Mouse (Mus musculus): ENCODE data around the gene Atat1. TPM values are rescaled to one million over a fixed set of nuclear protein-coding genes. Genes with fewer than 3 reads are reported as not detected.

Atat1 gene
- polyA plus RNA-seq, 1 experiment from 2014 or later = 434 TPM

DNA sequence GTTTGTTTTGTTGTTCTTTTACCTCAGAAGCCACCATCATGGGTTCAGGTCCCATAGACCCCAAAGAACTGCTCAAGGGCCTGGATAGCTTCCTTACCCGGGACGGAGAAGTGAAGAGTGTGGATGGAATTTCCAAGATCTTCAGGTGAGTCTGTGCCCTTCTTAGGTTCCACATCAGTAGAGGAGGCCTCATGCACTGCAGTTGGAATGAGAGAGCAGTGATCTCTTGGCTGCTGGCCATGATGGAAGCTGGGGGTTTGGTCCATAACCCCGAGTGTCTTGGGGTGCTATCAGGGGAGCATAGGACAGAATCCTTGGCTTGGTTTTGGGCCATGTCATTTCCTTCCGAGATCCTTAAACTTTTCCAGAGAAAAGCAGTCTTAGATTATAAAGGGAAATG is 13.4 kb upstream of the Atat1 start:
- no peak for ATAC-seq (ENCODE audit: low FRiP score)
- Histone ChIP-seq H3K9me3 (no peaks in the 10 kb centered on the region), H3K27me3 (no peaks in the 10 kb centered on the region), H3K9ac (no peak overlapping the region), H3K27ac (no peak overlapping the region; the same call in 1 of the 2 replicates), H3K4me3 (no peak overlapping the region), H3K4me1 (replicated peaks) (peaks cover 38% of the 10 kb centered on the region), H3K36me3 (peaks cover 50% of the 10 kb centered on the region), H3K4me2 (no peak overlapping the region)
- 91% methylated on average over 4 of the region's 4 CpGs for WGBS

GRCm38 (mm10) chr17:35922566-35922965 is 12.7 kb upstream of the Atat1 start:
- H3K9me3 ChIP-seq = no peaks in the 10 kb centered on the region
- H3K9ac ChIP-seq = 0 out of 2 replicates have a peak overlapping the region, but pooled peaks have one; percentile 20
- H3K4me3 ChIP-seq = no peak overlapping the region
- no peak overlapping the region for H3K4me2 ChIP-seq
- no peaks in the 10 kb centered on the region for H3K27me3 ChIP-seq
- H3K36me3 ChIP-seq = peaks cover 43% of the 10 kb centered on the region
- 85% methylated on average over 3 of the region's 3 CpGs for WGBS
- no peak overlapping the region for H3K27ac ChIP-seq
- no peak for ATAC-seq (ENCODE audit: low FRiP score)
- H3K4me1 ChIP-seq (replicated peaks) = peaks cover 38% of the 10 kb centered on the region

DNA sequence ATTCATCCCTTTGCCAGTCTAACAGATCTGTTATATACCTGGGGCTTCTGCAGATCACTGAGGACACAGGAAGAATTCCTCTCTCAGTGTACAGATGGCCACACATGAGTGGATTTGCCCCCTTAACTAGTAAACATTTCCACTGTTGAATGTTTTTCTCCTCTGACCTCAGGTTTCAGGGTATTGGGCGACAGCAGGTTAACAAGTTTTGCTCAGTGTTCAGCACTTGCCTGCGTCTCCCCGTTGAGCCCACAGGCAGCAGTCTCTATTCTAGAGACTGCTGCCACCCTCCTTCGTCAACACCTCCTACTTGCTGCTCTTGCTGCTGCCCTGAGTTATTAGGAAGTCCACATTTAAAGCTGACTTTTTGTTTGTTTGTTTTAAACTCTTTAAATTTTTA is 11.8 kb upstream of the Atat1 start:
- no peak overlapping the region for H3K4me3 ChIP-seq
- 89% methylated on average over 4 of the region's 4 CpGs for WGBS
- no peak for ATAC-seq (ENCODE audit: low FRiP score)
- H3K36me3 ChIP-seq = peaks cover 36% of the 10 kb centered on the region
- no peaks in the 10 kb centered on the region for H3K9me3 ChIP-seq
- peak overlapping the region; percentile 13; the same call in 1 of the 2 replicates for H3K9ac ChIP-seq
- H3K27me3 ChIP-seq = no peaks in the 10 kb centered on the region
- peak overlapping the region; percentile 83; the same call in 1 of the 2 replicates for H3K4me2 ChIP-seq
- peaks cover 38% of the 10 kb centered on the region for H3K4me1 ChIP-seq (replicated peaks)
- peak overlapping the region; percentile 62; the same call in 1 of the 2 replicates for H3K27ac ChIP-seq

DNA sequence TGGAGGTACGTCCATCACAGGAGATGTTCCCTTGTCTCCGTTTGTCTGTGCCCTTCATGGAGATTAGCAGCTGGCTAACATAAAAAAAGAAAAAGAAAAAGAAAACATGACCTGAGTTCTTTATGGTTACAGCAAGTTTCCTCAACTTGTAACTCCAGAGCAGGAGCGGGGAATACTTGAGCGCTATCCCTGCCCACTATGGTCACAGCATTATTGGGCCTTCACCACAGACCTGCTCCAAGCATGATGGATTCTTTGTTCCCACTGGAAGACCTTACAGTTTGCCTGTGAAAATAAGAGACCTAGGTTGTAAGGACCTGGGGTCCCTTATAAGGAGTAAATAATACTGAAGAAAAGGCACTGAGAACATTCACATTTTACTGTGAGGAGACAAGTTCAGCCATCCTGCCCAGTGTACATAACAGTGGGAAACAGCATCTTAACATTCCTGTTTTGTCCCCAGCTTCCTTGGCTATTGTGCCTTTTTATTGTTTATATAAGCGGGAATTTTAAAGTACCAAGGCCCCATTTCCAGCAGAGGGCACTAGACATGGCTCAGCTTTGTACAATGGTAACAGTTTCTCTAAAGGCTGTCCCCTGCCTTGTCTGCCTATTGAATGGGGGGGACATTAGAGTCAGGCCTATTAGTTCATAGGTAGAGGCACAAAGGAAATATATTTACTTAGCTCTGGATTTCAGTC is 11.1 kb upstream of the Atat1 start:
- peak overlapping the region; percentile 58; the same call in 1 of the 2 replicates for H3K9ac ChIP-seq
- H3K4me2 ChIP-seq = peak overlapping the region; percentile 83
- no peak overlapping the region for H3K4me3 ChIP-seq
- no peaks in the 10 kb centered on the region for H3K27me3 ChIP-seq
- H3K27ac ChIP-seq = peak overlapping the region; percentile 99
- H3K36me3 ChIP-seq = peaks cover 29% of the 10 kb centered on the region
- 71% methylated on average over 5 of the region's 5 CpGs for WGBS
- peaks cover 38% of the 10 kb centered on the region for H3K4me1 ChIP-seq (replicated peaks)
- H3K9me3 ChIP-seq = no peaks in the 10 kb centered on the region
- ATAC-seq (ENCODE audit: low FRiP score) = no peak

DNA sequence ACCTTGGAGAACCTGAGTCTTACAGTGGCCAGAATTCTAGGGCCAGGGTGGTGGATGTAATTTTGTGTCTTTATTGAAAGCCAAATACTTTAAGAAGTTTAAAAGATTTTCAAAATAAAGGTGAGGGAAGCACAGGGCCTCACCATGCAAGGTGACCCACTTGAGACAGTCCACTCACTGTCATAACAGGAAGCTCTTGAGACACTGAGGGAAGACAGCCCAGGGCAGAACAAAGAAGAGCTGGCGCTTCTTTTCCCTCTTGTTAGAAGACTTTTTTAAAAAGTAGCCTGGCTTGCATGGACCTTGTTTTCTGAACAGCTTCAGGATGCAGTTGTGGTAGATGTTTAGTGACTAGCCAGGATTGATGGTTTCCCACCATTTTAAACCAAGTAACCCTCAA is 10.5 kb upstream of the Atat1 start:
- 86% methylated on average over 1 of the region's 1 CpGs for WGBS
- H3K9me3 ChIP-seq = no peaks in the 10 kb centered on the region
- H3K4me1 ChIP-seq (replicated peaks) = peaks cover 42% of the 10 kb centered on the region
- no peak for ATAC-seq (ENCODE audit: low FRiP score)
- peak overlapping the region; percentile 83 for H3K4me2 ChIP-seq
- H3K27ac ChIP-seq = peak overlapping the region; percentile 99
- no peaks in the 10 kb centered on the region for H3K27me3 ChIP-seq
- peak overlapping the region; percentile 98 for H3K9ac ChIP-seq
- peaks cover 23% of the 10 kb centered on the region for H3K36me3 ChIP-seq
- peak overlapping the region; percentile 75 for H3K4me3 ChIP-seq

DNA sequence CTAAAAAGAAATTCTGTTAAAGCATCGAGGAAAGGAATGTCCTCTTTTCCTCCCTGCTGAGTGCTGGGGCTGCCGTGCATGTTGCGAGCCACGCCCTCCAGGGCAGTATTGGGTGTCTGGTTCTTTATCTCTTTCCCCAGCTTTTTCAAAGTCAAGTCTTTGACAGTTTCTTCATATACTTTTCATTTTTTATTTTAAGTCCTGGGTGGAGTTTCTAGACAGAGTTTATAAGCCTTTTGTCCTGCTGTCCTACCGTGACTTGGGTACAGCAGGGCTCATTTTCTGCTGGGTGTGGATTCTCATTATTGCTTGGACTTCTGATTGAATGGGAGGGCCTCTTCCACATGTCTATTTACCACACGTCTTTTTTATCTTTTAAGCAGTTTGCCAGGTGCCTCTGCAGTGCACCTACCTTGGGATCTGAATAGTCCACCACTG is 10.0 kb upstream of the Atat1 start:
- peak overlapping the region; percentile 99 for H3K27ac ChIP-seq
- 49% methylated on average over 6 of the region's 6 CpGs for WGBS
- H3K9ac ChIP-seq = peak overlapping the region; percentile 98
- H3K4me3 ChIP-seq = peak overlapping the region; percentile 75
- H3K4me1 ChIP-seq (replicated peaks) = peaks cover 45% of the 10 kb centered on the region
- peak overlapping the region; percentile 83 for H3K4me2 ChIP-seq
- no peaks in the 10 kb centered on the region for H3K27me3 ChIP-seq
- no peaks in the 10 kb centered on the region for H3K9me3 ChIP-seq
- no peak for ATAC-seq (ENCODE audit: low FRiP score)
- peaks cover 18% of the 10 kb centered on the region for H3K36me3 ChIP-seq

DNA sequence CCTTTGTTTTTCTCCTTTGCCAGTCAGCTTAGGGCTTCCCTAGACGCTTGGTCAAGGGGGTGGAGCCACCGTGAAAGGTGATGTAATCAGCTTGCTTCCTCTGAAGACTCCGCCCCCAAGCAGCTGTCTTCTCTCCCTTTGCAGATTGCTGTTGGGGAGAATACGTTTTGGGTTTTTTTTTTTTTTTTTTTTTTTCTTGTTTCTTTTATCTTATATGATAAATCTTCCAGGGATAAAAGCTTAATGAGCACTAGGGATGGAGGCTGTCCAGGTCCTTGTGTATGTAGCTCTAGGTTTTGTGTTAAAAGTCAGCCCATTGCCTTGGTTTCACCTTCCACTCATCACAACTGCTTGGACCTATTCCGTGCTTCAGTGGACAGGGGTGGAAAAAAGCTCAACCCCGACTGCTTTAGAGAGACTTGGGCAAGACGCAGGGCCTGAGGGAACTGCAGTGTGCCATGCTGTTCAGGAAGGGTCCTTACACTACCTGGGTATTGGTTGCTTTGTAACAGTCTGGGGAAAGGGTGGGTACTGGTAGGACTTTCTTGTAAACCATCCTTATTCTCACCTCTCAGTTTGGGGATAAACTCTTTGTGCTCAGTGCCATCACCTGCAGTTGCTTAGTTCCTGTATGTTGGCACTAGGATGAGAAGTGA is 9.3 kb upstream of the Atat1 start:
- Histone ChIP-seq H3K27ac (peak overlapping the region; percentile 99), H3K27me3 (no peaks in the 10 kb centered on the region), H3K4me1 (replicated peaks) (peaks cover 47% of the 10 kb centered on the region), H3K9me3 (no peaks in the 10 kb centered on the region), H3K4me3 (peak overlapping the region; percentile 75), H3K36me3 (peaks cover 13% of the 10 kb centered on the region), H3K9ac (peak overlapping the region; percentile 98), H3K4me2 (peak overlapping the region; percentile 83)
- peak; percentile 46 for ATAC-seq (ENCODE audit: low FRiP score)
- WGBS = 8% methylated on average over 7 of the region's 7 CpGs

DNA sequence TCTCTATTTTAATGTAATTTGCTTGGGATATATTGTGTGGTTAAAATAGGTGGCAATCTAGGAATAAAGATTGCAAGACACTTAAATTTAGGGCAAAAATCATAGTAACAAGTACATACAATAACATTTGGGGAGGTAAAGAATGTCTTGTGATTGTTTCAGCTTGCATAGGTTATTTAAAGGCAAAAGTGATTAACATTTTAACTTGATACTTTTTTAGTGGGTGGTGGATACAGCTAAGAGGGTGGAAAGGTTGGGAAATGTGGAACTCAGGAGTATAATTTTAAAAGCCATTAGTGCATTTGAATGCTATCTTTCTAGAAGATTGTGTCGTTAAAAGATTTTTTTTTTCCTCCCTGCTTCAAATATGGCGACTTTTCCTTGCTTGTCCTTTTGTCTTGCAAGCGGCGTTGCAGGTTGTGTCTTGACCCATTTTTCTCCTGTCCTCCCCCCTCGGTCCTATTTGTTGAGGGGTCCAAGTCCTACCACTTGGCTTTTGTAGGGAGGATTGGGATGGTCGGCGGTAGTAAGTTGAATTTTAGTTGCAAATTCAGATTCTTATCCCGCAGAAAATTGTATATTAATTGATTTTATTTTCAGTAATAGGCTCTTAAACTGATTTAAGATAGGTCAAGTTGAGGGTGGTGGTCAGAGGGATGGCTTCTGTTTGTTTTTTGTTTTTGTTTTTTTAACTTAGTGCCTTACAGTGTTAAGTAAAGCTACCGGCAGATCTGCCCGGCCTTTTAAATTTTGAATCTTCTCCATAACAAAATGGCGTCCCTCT is 8.6 kb upstream of the Atat1 start:
- Histone ChIP-seq H3K4me1 (replicated peaks) (peaks cover 47% of the 10 kb centered on the region), H3K36me3 (peaks cover 8% of the 10 kb centered on the region), H3K27me3 (no peaks in the 10 kb centered on the region), H3K4me3 (peak overlapping the region; percentile 75), H3K4me2 (peak overlapping the region; percentile 83), H3K27ac (peak overlapping the region; percentile 99), H3K9ac (peak overlapping the region; percentile 98), H3K9me3 (no peaks in the 10 kb centered on the region)
- under 1% methylated on average over 11 of the region's 11 CpGs for WGBS
- no peak for ATAC-seq (ENCODE audit: low FRiP score)

DNA sequence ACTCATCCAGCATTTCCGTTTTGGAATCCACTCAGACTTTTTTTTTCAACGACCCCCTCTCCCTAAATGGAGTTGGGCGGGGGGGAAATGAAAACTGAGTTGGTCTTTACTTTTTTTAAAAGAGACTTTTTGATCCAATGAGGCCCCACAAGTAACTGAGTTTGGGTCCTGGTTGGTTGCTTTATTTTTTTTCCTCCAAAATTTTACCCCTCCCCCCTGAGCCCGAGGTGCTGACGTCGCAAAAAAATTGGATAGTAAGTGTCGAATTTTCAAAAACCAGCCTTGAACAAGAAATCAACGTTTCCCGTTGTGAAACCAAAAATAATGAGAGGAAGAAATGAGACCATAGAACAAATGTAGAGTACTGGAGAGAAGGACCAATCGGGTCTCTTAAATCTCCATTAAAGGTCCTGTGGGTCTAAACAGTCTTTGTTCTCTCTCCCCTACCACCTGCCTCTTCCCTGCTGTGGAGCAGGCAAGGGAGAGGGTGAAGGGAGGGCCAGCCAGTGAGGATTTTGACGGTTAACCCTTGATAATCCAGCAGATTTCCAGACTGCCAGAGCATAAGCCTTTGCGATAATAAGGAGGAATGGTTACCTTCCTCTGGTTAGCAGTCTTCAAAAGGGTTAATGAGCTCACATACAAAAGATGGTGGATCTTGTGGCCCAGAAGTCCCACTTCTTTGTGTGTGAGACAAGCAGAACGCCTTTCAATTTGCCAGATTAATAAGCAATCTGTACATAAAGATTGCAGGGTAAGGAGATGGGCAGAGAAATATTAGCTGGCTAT is 7.8 kb upstream of the Atat1 start:
- peaks cover 12% of the 10 kb centered on the region for H3K36me3 ChIP-seq
- under 1% methylated on average over 13 of the region's 13 CpGs for WGBS
- ATAC-seq (ENCODE audit: low FRiP score) = no peak; the same call in 1 of the 2 replicates
- H3K9me3 ChIP-seq = no peaks in the 10 kb centered on the region
- H3K4me1 ChIP-seq (replicated peaks) = peaks cover 45% of the 10 kb centered on the region
- H3K4me2 ChIP-seq = peak overlapping the region; percentile 83
- H3K27ac ChIP-seq = peak overlapping the region; percentile 99
- peak overlapping the region; percentile 98 for H3K9ac ChIP-seq
- H3K27me3 ChIP-seq = no peaks in the 10 kb centered on the region
- peak overlapping the region; percentile 75 for H3K4me3 ChIP-seq

DNA sequence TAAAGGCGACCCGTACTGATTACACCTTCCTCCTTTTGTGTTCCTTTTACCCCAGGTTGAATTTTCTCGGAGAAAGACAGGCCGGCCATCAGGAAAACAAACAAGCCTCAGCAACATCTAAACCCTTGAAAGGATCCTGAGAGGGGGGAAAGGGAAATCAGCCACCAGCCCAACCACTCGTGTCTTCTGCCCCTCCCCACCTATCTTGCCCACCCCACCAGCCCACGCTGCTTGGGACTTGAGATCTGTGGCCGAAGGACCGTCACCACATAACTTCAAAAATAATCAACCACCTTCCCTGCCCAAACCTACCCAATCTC is 7.2 kb upstream of the Atat1 start:
- Histone ChIP-seq H3K27me3 (no peaks in the 10 kb centered on the region), H3K4me1 (replicated peaks) (peaks cover 39% of the 10 kb centered on the region), H3K9ac (peak overlapping the region; percentile 98), H3K9me3 (no peaks in the 10 kb centered on the region), H3K27ac (peak overlapping the region; percentile 99), H3K36me3 (peaks cover 18% of the 10 kb centered on the region), H3K4me3 (peak overlapping the region; percentile 75), H3K4me2 (peak overlapping the region; percentile 83)
- under 1% methylated on average over 8 of the region's 8 CpGs for WGBS
- no peak for ATAC-seq (ENCODE audit: low FRiP score)

- Histone ChIP-seq H3K27ac (peak within 1 kb of the TSS; percentile 99), H3K9ac (peak within 1 kb of the TSS; percentile 98), H3K4me3 (peak within 1 kb of the TSS; percentile 75), H3K9me3 (no peaks in the 10 kb centered on the region), H3K4me2 (peak within 1 kb of the TSS; percentile 83), H3K36me3 (peaks cover 18% of the 10 kb centered on the region), H3K4me1 (replicated peaks) (peaks cover 33% of the 10 kb centered on the region), H3K27me3 (no peaks in the 10 kb centered on the region)
- ATAC-seq (ENCODE audit: low FRiP score) = peak; percentile 94
- WGBS = under 1% methylated on average over 83 of the region's 83 CpGs
Observed at GRCm38 (mm10) chr17:35916297-35917142, 6.6 kb upstream of the Atat1 start, which contains the start of the genes Mrps18b and Ppp1r10. Gene Mrps18b, minus strand, starts transcription at chr17:35916389. Gene Ppp1r10, plus strand, starts transcription at chr17:35916434.
